Comparison of ENCODE assay signal across 10 mouse cellular contexts in the genomic region with DNA sequence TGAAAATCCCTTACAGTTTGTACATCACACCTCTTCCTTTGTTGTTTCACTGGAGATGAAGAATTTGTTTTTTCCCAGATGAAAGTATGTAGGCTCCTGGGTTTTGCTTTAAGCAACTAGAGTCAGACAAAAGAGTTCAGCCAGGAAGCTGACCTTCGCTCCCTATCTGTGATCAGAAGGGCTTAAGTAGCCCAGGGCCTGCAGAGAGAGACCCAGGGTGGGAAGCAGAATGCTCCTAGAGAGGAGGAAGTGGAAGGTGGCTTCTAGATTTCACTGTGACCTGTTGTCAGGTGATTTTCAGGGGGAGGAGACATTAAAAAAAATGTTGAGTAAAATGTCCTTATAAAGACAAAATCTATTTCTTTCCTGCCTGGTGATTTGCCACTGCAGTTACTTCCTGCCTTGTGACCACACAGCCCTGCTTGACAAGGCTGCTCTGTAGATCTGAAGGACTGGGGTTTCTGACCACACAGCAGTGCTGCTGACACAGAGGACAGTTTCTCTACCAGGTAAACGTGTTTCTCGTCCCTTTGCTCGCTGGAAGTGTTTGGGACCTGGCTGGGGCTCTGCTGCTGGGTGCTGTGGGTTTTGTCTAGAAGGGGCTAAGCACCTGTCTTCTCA. TPM values are rescaled to one million over a fixed set of nuclear protein-coding genes. Genes with fewer than 3 reads are reported as not detected.
DNase-seq lines count a peak whose midpoint lies in the region; ATAC-seq and TF ChIP-seq lines count a peak whose summit lies in the region.
"Had no signal": no experiment of that assay in that cellular context is flagged by ENCODE, and none has a peak within 500 bp of the region (broad histone marks: within the 10 kb centered on the region; RNA-seq: fewer than 3 reads in every experiment).

No protein-coding gene starts in this region.

- peak; percentile 38 for DNase-seq in heart, embryonic 10.5 days (ENCODE audit: low spot score)
- DNase-seq in heart, postnatal 25 days (ENCODE audit: low spot score), result no peak
- DNase-seq in lung, postnatal 14 days, result peak; percentile 37
- no peak for DNase-seq in stomach, postnatal 0 days (ENCODE audit: low spot score)
- DNase-seq in ovary, postnatal 14 days (ENCODE audit: low spot score), result no peak
- no peak for DNase-seq in cerebellum, postnatal 25 days

- H3K4me2 ChIP-seq in heart, embryonic 13.5 days, result no peak overlapping the region
- no peak overlapping the region for H3K4me2 ChIP-seq in stomach, postnatal 0 days (replicated peaks; ENCODE audit: low read depth)
- H3K4me2 ChIP-seq in kidney, embryonic 14.5 days (replicated peaks; ENCODE audit: low read depth, low read length), result no peak overlapping the region

- intact Hi-C loops in heart, postnatal 25 days (cut with DNase I), result no loop called here

- WGBS in heart, embryonic 10.5 days, result 49% methylated on average over 4 of the region's 4 CpGs
- WGBS in heart, embryonic 13.5 days, result 50% methylated on average over 4 of the region's 4 CpGs
- WGBS in stomach, postnatal 0 days, result 34% methylated on average over 4 of the region's 4 CpGs
- 53% methylated on average over 4 of the region's 4 CpGs for WGBS in kidney, embryonic 14.5 days

- no peaks in the 10 kb centered on the region for H3K9me3 ChIP-seq in heart, embryonic 10.5 days
- H3K9me3 ChIP-seq in heart, embryonic 13.5 days, result no peaks in the 10 kb centered on the region
- H3K9me3 ChIP-seq in stomach, postnatal 0 days (ENCODE audit: control insufficient read depth, low read length), result no peaks in the 10 kb centered on the region
- no peaks in the 10 kb centered on the region for H3K9me3 ChIP-seq in kidney, embryonic 14.5 days (ENCODE audit: control insufficient read depth, low read length)

- no peak for TF ChIP-seq EP300 in stomach, postnatal 0 days (optimal IDR thresholded peaks at IDR 0.05)

- no peak for TF ChIP-seq CTCF in stomach, postnatal 0 days (IDR thresholded peaks at IDR 0.05; ENCODE audit: low read depth)

- peaks cover 7% of the 10 kb centered on the region for H3K4me1 ChIP-seq in heart, embryonic 10.5 days
- peaks cover 12% of the 10 kb centered on the region for H3K4me1 ChIP-seq in heart, embryonic 13.5 days
- H3K4me1 ChIP-seq in stomach, postnatal 0 days (replicated peaks; ENCODE audit: control insufficient read depth, insufficient read depth), result 0 out of 2 replicates have a peak, but pooled peaks cover 2% of the 10 kb centered on the region
- no peaks in the 10 kb centered on the region for H3K4me1 ChIP-seq in kidney, embryonic 14.5 days (ENCODE audit: control insufficient read depth, insufficient read depth, low read length)

- no peaks in the 10 kb centered on the region for H3K27me3 ChIP-seq in heart, embryonic 10.5 days (ENCODE audit: insufficient read depth, poor library complexity, severe bottlenecking)
- H3K27me3 ChIP-seq in heart, embryonic 13.5 days (replicated peaks), result no peaks in the 10 kb centered on the region
- no peaks in the 10 kb centered on the region for H3K27me3 ChIP-seq in stomach, postnatal 0 days (ENCODE audit: control insufficient read depth, insufficient read depth, low read length)
- H3K27me3 ChIP-seq in kidney, embryonic 14.5 days (ENCODE audit: control insufficient read depth, insufficient read depth, low read length), result no peaks in the 10 kb centered on the region

- no peaks in the 10 kb centered on the region for H3K36me3 ChIP-seq in heart, embryonic 10.5 days
- H3K36me3 ChIP-seq in heart, embryonic 13.5 days, result no peaks in the 10 kb centered on the region
- H3K36me3 ChIP-seq in stomach, postnatal 0 days (ENCODE audit: control insufficient read depth, insufficient read depth, low read length), result no peaks in the 10 kb centered on the region
- H3K36me3 ChIP-seq in kidney, embryonic 14.5 days (ENCODE audit: control insufficient read depth, insufficient read depth, low read length), result no peaks in the 10 kb centered on the region

- H3K27ac ChIP-seq in heart, embryonic 10.5 days, result peak overlapping the region; percentile 74
- peak overlapping the region; percentile 16 for H3K27ac ChIP-seq in heart, embryonic 13.5 days (replicated peaks)
- H3K27ac ChIP-seq in stomach, postnatal 0 days (replicated peaks), result 0 out of 2 replicates have a peak overlapping the region, but pooled peaks have one; percentile 20
- H3K27ac ChIP-seq in kidney, embryonic 14.5 days (ENCODE audit: low read depth, low read length), result no peak overlapping the region

- no peak; the same call in 1 of the 2 replicates for ATAC-seq in heart, embryonic 13.5 days (ENCODE audit: extremely low read depth, insufficient number of reproducible peaks, low FRiP score, low TSS enrichment)
- peak; percentile 64; the same call in 1 of the 2 replicates for ATAC-seq in stomach, postnatal 0 days (ENCODE audit: low FRiP score, low TSS enrichment)
- no peak for ATAC-seq in kidney, embryonic 14.5 days (ENCODE audit: low FRiP score, low TSS enrichment)

- no peak overlapping the region for H3K9ac ChIP-seq in heart, embryonic 13.5 days
- H3K9ac ChIP-seq in stomach, postnatal 0 days (ENCODE audit: low read length), result no peak overlapping the region
- no peak overlapping the region for H3K9ac ChIP-seq in kidney, embryonic 14.5 days (ENCODE audit: low read depth, low read length)

- H3K4me3 ChIP-seq in heart, embryonic 10.5 days, result no peak overlapping the region
- no peak overlapping the region for H3K4me3 ChIP-seq in heart, embryonic 13.5 days
- H3K4me3 ChIP-seq in stomach, postnatal 0 days (ENCODE audit: low read depth, low read length), result no peak overlapping the region
- no peak overlapping the region for H3K4me3 ChIP-seq in kidney, embryonic 14.5 days (ENCODE audit: low read length)

RNA-seq across cellular contexts. Expression of a gene that starts 45.6 kb away (rescaled TPM):
- polyA plus RNA-seq in heart, embryonic 10.5 days (2016; fragmentation: Nextera tagmentation; extraction: Ambion mirVana), result 25.5 and 30.8 TPM in 2 replicates
- total RNA-seq in heart, postnatal 25 days (2021), result 10 to 100 TPM; 12.9 to 13.0 TPM
- 24.5 and 29.1 TPM in 2 replicates for polyA plus RNA-seq in heart, embryonic 13.5 days (2015; fragmentation: Nextera tagmentation; extraction: Ambion mirVana)
- polyA plus RNA-seq in stomach, postnatal 0 days (2015; fragmentation: Nextera tagmentation; extraction: Ambion mirVana), result 28.9 and 30.5 TPM in 2 replicates
- polyA plus RNA-seq in kidney, embryonic 14.5 days (2014; fragmentation: Nextera tagmentation; extraction: Ambion mirVana), result 11.2 and 22.3 TPM in 2 replicates

RNA-seq across cellular contexts. Expression of a gene that starts 45.9 kb away (rescaled TPM):
- 0.13 TPM in 1 of 2 replicates, not detected in the other for polyA plus RNA-seq in heart, embryonic 10.5 days (2016; fragmentation: Nextera tagmentation; extraction: Ambion mirVana)
- total RNA-seq in heart, postnatal 25 days (2021), result not detected
- 0.11 TPM in 1 of 2 replicates, not detected in the other for polyA plus RNA-seq in heart, embryonic 13.5 days (2015; fragmentation: Nextera tagmentation; extraction: Ambion mirVana)
- 0.04 TPM in 1 of 2 replicates, not detected in the other for polyA plus RNA-seq in stomach, postnatal 0 days (2015; fragmentation: Nextera tagmentation; extraction: Ambion mirVana)
- 0.07 TPM in 1 of 2 replicates, not detected in the other for polyA plus RNA-seq in kidney, embryonic 14.5 days (2014; fragmentation: Nextera tagmentation; extraction: Ambion mirVana)
- total RNA-seq: ES-E14 had no signal
- polyA plus RNA-seq: intestine, embryonic 14.5 days had no signal

Comparison
In these comparisons a context has a peak if more than half of its experiments do, and no peak if none do; other contexts are left out.
1. DNase-seq: peak in heart, embryonic 10.5 days (single experiment) and lung, postnatal 14 days (single experiment); none in heart, postnatal 25 days (single experiment), stomach, postnatal 0 days (single experiment), ovary, postnatal 14 days (single experiment) and cerebellum, postnatal 25 days (0 of 2).